Mouse (Mus musculus): ENCODE measurements around the gene Gm26602. TPM values are rescaled to one million over a fixed set of nuclear protein-coding genes. Genes with fewer than 3 reads are reported as not detected.

Gm26602 gene
- polyA plus RNA-seq, 1 experiment from 2014 or later, result 18.3 TPM

- H3K9me3 ChIP-seq (ENCODE audit: control insufficient read depth, low read length), result no peaks in the 10 kb centered on the region
- H3K27ac ChIP-seq (ENCODE audit: low read depth, low read length), result no peak overlapping the region
- no peaks in the 10 kb centered on the region for H3K27me3 ChIP-seq (replicated peaks; ENCODE audit: control insufficient read depth, insufficient read depth, low read length)
- ATAC-seq, result no peak
- peak overlapping the region; percentile 65 for H3K4me3 ChIP-seq (ENCODE audit: low read length)
- no peak overlapping the region; the same call in 1 of the 2 replicates for H3K9ac ChIP-seq (ENCODE audit: low read depth, low read length)
- peaks cover 29% of the 10 kb centered on the region for H3K4me1 ChIP-seq (ENCODE audit: control insufficient read depth, insufficient read depth, low read depth, low read length)
- peaks cover 3% of the 10 kb centered on the region; the same call in 1 of the 2 replicates for H3K36me3 ChIP-seq (ENCODE audit: control insufficient read depth, insufficient read depth, low read length)
- peak overlapping the region; percentile 96 for H3K4me2 ChIP-seq (ENCODE audit: low read length)
- 77% methylated on average over 8 of the region's 8 CpGs for WGBS
Observed at GRCm38 (mm10) chr10:79871845-79872244, 38.8 kb upstream of the Gm26602 start.

GRCm38 (mm10) chr10:79872862-79873261, 37.8 kb upstream of the Gm26602 start:
- Histone ChIP-seq H3K9ac (ENCODE audit: low read depth, low read length) (peak overlapping the region; percentile 74), H3K9me3 (ENCODE audit: control insufficient read depth, low read length) (no peaks in the 10 kb centered on the region), H3K27ac (ENCODE audit: low read depth, low read length) (peak overlapping the region; percentile 90), H3K4me2 (ENCODE audit: low read length) (peak overlapping the region; percentile 96), H3K36me3 (ENCODE audit: control insufficient read depth, insufficient read depth, low read length) (0 out of 2 replicates have a peak, but pooled peaks cover 3% of the 10 kb centered on the region), H3K4me3 (ENCODE audit: low read length) (peak overlapping the region; percentile 65), H3K27me3 (replicated peaks; ENCODE audit: control insufficient read depth, insufficient read depth, low read length) (no peaks in the 10 kb centered on the region), H3K4me1 (ENCODE audit: control insufficient read depth, insufficient read depth, low read depth, low read length) (peaks cover 29% of the 10 kb centered on the region)
- ATAC-seq, result no peak
- 45% methylated on average over 3 of the region's 3 CpGs for WGBS

DNA sequence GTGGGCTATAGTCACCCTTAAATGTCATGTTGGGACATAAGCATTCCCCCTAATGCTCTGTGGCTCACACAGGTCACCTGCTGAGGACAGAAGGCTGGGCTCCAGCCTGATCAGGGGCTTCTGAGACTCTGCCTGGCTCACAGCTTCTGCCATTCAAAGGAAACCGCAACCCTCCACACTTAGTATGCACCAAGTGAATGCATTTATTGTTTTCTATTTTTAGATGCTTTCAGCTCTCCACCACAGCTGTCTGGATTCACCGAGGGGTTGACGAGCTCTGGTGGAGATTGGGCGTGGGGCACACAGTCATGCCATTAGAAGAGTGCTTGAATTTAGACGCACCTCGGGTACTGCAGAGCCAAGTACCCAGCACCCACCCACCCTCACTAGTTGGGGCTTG, 37.3 kb upstream of the Gm26602 start:
- WGBS, result 5% methylated on average over 6 of the region's 6 CpGs
- ATAC-seq, result no peak
- H3K4me3 ChIP-seq (ENCODE audit: low read length), result peak overlapping the region; percentile 65
- peak overlapping the region; percentile 90 for H3K27ac ChIP-seq (ENCODE audit: low read depth, low read length)
- peaks cover 29% of the 10 kb centered on the region for H3K4me1 ChIP-seq (ENCODE audit: control insufficient read depth, insufficient read depth, low read depth, low read length)
- 0 out of 2 replicates have a peak, but pooled peaks cover 3% of the 10 kb centered on the region for H3K36me3 ChIP-seq (ENCODE audit: control insufficient read depth, insufficient read depth, low read length)
- no peaks in the 10 kb centered on the region for H3K9me3 ChIP-seq (ENCODE audit: control insufficient read depth, low read length)
- H3K27me3 ChIP-seq (replicated peaks; ENCODE audit: control insufficient read depth, insufficient read depth, low read length), result no peaks in the 10 kb centered on the region
- H3K4me2 ChIP-seq (ENCODE audit: low read length), result peak overlapping the region; percentile 96
- peak overlapping the region; percentile 74 for H3K9ac ChIP-seq (ENCODE audit: low read depth, low read length)

- Histone ChIP-seq H3K4me3 (ENCODE audit: low read length) (peak overlapping the region; percentile 65), H3K27me3 (replicated peaks; ENCODE audit: control insufficient read depth, insufficient read depth, low read length) (no peaks in the 10 kb centered on the region), H3K9me3 (ENCODE audit: control insufficient read depth, low read length) (no peaks in the 10 kb centered on the region), H3K36me3 (ENCODE audit: control insufficient read depth, insufficient read depth, low read length) (0 out of 2 replicates have a peak, but pooled peaks cover 3% of the 10 kb centered on the region), H3K27ac (ENCODE audit: low read depth, low read length) (peak overlapping the region; percentile 90), H3K4me1 (ENCODE audit: control insufficient read depth, insufficient read depth, low read depth, low read length) (peaks cover 29% of the 10 kb centered on the region), H3K9ac (ENCODE audit: low read depth, low read length) (peak overlapping the region; percentile 74), H3K4me2 (ENCODE audit: low read length) (peak overlapping the region; percentile 96)
- whole genome bisulfite sequencing, result under 1% methylated on average over 18 of the region's 26 CpGs
- peak; percentile 5; the same call in 1 of the 2 replicates for ATAC-seq
Observed at GRCm38 (mm10) chr10:79873715-79874289, 36.9 kb upstream of the Gm26602 start.

- Histone ChIP-seq H3K27ac (ENCODE audit: low read depth, low read length) (peak within 1 kb of the TSS; percentile 90), H3K36me3 (ENCODE audit: control insufficient read depth, insufficient read depth, low read length) (0 out of 2 replicates have a peak, but pooled peaks cover 3% of the 10 kb centered on the region), H3K9me3 (ENCODE audit: control insufficient read depth, low read length) (no peaks in the 10 kb centered on the region), H3K9ac (ENCODE audit: low read depth, low read length) (peak within 1 kb of the TSS; percentile 74), H3K4me3 (ENCODE audit: low read length) (peak within 1 kb of the TSS; percentile 65), H3K27me3 (replicated peaks; ENCODE audit: control insufficient read depth, insufficient read depth, low read length) (no peaks in the 10 kb centered on the region), H3K4me2 (ENCODE audit: low read length) (peak within 1 kb of the TSS; percentile 96), H3K4me1 (ENCODE audit: control insufficient read depth, insufficient read depth, low read depth, low read length) (peaks cover 25% of the 10 kb centered on the region)
- WGBS, result 0% methylated on average over 43 of the region's 57 CpGs
- ATAC-seq, result peak; percentile 93
Observed at GRCm38 (mm10) chr10:79874290-79874862, 36.3 kb upstream of the Gm26602 start, which contains the start of the genes Prtn3 and Plppr3. TSS of gene Prtn3 (plus strand) at chr10:79874476. TSS of gene Plppr3 (minus strand) at chr10:79874634.

- no peak overlapping the region for H3K4me3 ChIP-seq (ENCODE audit: low read length)
- H3K36me3 ChIP-seq (ENCODE audit: control insufficient read depth, insufficient read depth, low read length), result no peaks in the 10 kb centered on the region
- H3K27ac ChIP-seq (ENCODE audit: low read depth, low read length), result no peak overlapping the region
- peaks cover 16% of the 10 kb centered on the region for H3K4me1 ChIP-seq (ENCODE audit: control insufficient read depth, insufficient read depth, low read depth, low read length)
- 46% methylated on average over 1 of the region's 1 CpGs for WGBS
- H3K9ac ChIP-seq (ENCODE audit: low read depth, low read length), result no peak overlapping the region
- no peak for ATAC-seq
- no peak overlapping the region for H3K4me2 ChIP-seq (ENCODE audit: low read length)
- H3K9me3 ChIP-seq (ENCODE audit: control insufficient read depth, low read length), result no peaks in the 10 kb centered on the region
- peaks cover 4% of the 10 kb centered on the region; the same call in 1 of the 2 replicates for H3K27me3 ChIP-seq (replicated peaks; ENCODE audit: control insufficient read depth, insufficient read depth, low read length)
Observed at GRCm38 (mm10) chr10:79877174-79877573, 33.5 kb upstream of the Gm26602 start.

GRCm38 (mm10) chr10:79877757-79878156, 32.9 kb upstream of the Gm26602 start:
- ATAC-seq, result no peak
- Histone ChIP-seq H3K9me3 (ENCODE audit: control insufficient read depth, low read length) (no peaks in the 10 kb centered on the region), H3K27ac (ENCODE audit: low read depth, low read length) (no peak overlapping the region), H3K4me1 (ENCODE audit: control insufficient read depth, insufficient read depth, low read depth, low read length) (peaks cover 14% of the 10 kb centered on the region), H3K4me3 (ENCODE audit: low read length) (no peak overlapping the region), H3K27me3 (replicated peaks; ENCODE audit: control insufficient read depth, insufficient read depth, low read length) (peaks cover 4% of the 10 kb centered on the region; the same call in 1 of the 2 replicates), H3K36me3 (ENCODE audit: control insufficient read depth, insufficient read depth, low read length) (no peaks in the 10 kb centered on the region), H3K9ac (ENCODE audit: low read depth, low read length) (no peak overlapping the region), H3K4me2 (ENCODE audit: low read length) (no peak overlapping the region)
- 41% methylated on average over 12 of the region's 12 CpGs for WGBS

GRCm38 (mm10) chr10:79879527-79879926, 31.1 kb upstream of the Gm26602 start:
- WGBS, result 48% methylated on average over 3 of the region's 3 CpGs
- H3K36me3 ChIP-seq (ENCODE audit: control insufficient read depth, insufficient read depth, low read length), result no peaks in the 10 kb centered on the region
- peaks cover 14% of the 10 kb centered on the region for H3K4me1 ChIP-seq (ENCODE audit: control insufficient read depth, insufficient read depth, low read depth, low read length)
- H3K9ac ChIP-seq (ENCODE audit: low read depth, low read length), result no peak overlapping the region
- H3K27ac ChIP-seq (ENCODE audit: low read depth, low read length), result no peak overlapping the region
- no peak for ATAC-seq
- no peak overlapping the region for H3K4me2 ChIP-seq (ENCODE audit: low read length)
- H3K4me3 ChIP-seq (ENCODE audit: low read length), result no peak overlapping the region
- peaks cover 4% of the 10 kb centered on the region; the same call in 1 of the 2 replicates for H3K27me3 ChIP-seq (replicated peaks; ENCODE audit: control insufficient read depth, insufficient read depth, low read length)
- no peaks in the 10 kb centered on the region for H3K9me3 ChIP-seq (ENCODE audit: control insufficient read depth, low read length)

- Histone ChIP-seq H3K9ac (ENCODE audit: low read depth, low read length) (no peak overlapping the region), H3K9me3 (ENCODE audit: control insufficient read depth, low read length) (no peaks in the 10 kb centered on the region), H3K36me3 (ENCODE audit: control insufficient read depth, insufficient read depth, low read length) (no peaks in the 10 kb centered on the region), H3K4me3 (ENCODE audit: low read length) (no peak overlapping the region), H3K27ac (ENCODE audit: low read depth, low read length) (no peak overlapping the region), H3K4me1 (ENCODE audit: control insufficient read depth, insufficient read depth, low read depth, low read length) (peaks cover 5% of the 10 kb centered on the region; the same call in 1 of the 2 replicates), H3K27me3 (replicated peaks; ENCODE audit: control insufficient read depth, insufficient read depth, low read length) (peaks cover 4% of the 10 kb centered on the region; the same call in 1 of the 2 replicates), H3K4me2 (ENCODE audit: low read length) (no peak overlapping the region)
- WGBS, result 16% methylated on average over 9 of the region's 9 CpGs
- no peak for ATAC-seq
Observed at GRCm38 (mm10) chr10:79880721-79881120, 29.9 kb upstream of the Gm26602 start.

All from hindbrain, embryonic 16.5 days (tissue).